Comparison of ENCODE assay signal across 18 mouse cellular contexts in the genomic region with DNA sequence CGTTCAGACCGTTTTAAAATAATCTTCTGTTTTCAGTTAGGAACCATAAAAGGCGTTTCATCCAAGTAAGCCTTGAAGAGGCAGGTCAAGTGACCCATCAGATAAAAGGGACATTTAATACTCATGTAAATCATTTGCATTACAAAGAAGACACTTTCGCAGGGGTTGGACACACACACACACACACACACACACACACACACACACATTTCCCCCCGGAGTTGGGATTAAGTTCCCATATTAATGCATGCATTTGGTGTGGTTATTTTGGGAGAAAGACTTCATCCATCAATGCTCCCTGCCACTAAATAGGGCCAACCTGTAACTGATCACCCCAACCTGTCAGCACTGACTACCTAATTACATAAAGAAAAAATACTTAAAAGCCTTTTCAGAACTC. TPM values are rescaled to one million over a fixed set of nuclear protein-coding genes. Genes with fewer than 3 reads are reported as not detected.
DNase-seq lines count a peak whose midpoint lies in the region; ATAC-seq and TF ChIP-seq lines count a peak whose summit lies in the region.
"Had no signal": no experiment of that assay in that cellular context is flagged by ENCODE, and none has a peak within 500 bp of the region (broad histone marks: within the 10 kb centered on the region; RNA-seq: fewer than 3 reads in every experiment).

No protein-coding gene starts in this region.

- no peaks in the 10 kb centered on the region; the same call in 1 of the 2 replicates for H3K4me1 ChIP-seq in embryonic facial prominence, embryonic 15.5 days
- H3K4me1 ChIP-seq in hindbrain, postnatal 0 days (ENCODE audit: insufficient read depth, low read length): no peaks in the 10 kb centered on the region
- 0 out of 2 replicates have a peak, but pooled peaks cover 4% of the 10 kb centered on the region for H3K4me1 ChIP-seq in kidney, embryonic 14.5 days (ENCODE audit: control insufficient read depth, insufficient read depth, low read length)
- H3K4me1 ChIP-seq: intestine, embryonic 15.5 days; liver, embryonic 13.5 days had no signal

- H3K79me2 ChIP-seq in myocyte (ENCODE audit: control insufficient read depth, insufficient read depth): no peaks in the 10 kb centered on the region

- no peaks in the 10 kb centered on the region for H3K9me3 ChIP-seq in embryonic facial prominence, embryonic 15.5 days (replicated peaks)
- H3K9me3 ChIP-seq in hindbrain, postnatal 0 days (ENCODE audit: low read length): no peaks in the 10 kb centered on the region
- no peaks in the 10 kb centered on the region for H3K9me3 ChIP-seq in kidney, embryonic 14.5 days (ENCODE audit: control insufficient read depth, low read length)
- H3K9me3 ChIP-seq: forebrain, embryonic 12.5 days; intestine, embryonic 15.5 days; liver, embryonic 13.5 days; neural tube, embryonic 12.5 days had no signal

- H3K4me2 ChIP-seq in embryonic facial prominence, embryonic 15.5 days (replicated peaks): no peak overlapping the region; the same call in 1 of the 2 replicates
- H3K4me2 ChIP-seq in hindbrain, postnatal 0 days (ENCODE audit: low read depth, low read length): peak overlapping the region; percentile 11; the same call in 1 of the 2 replicates
- peak overlapping the region; percentile 33 for H3K4me2 ChIP-seq in myocyte (ENCODE audit: low read depth)
- H3K4me2 ChIP-seq in kidney, embryonic 14.5 days (replicated peaks; ENCODE audit: low read depth, low read length): no peak overlapping the region
- H3K4me2 ChIP-seq: forebrain, embryonic 12.5 days; intestine, embryonic 15.5 days; liver, embryonic 13.5 days; neural tube, embryonic 12.5 days had no signal

- no peak for TF ChIP-seq CTCF in gastrocnemius, adult 2 months (IDR thresholded peaks at IDR 0.05)
- no peak for TF ChIP-seq CTCF in hindbrain, postnatal 0 days (IDR thresholded peaks at IDR 0.05; ENCODE audit: low read depth)

- H3ac ChIP-seq in myocyte (ENCODE audit: control insufficient read depth, insufficient read length): no peak overlapping the region

- no peak for TF ChIP-seq POLR2A in myocyte (IDR thresholded peaks at IDR 0.05; ENCODE audit: insufficient read length, low read depth)

- no peaks in the 10 kb centered on the region for H3K27me3 ChIP-seq in embryonic facial prominence, embryonic 15.5 days
- no peaks in the 10 kb centered on the region for H3K27me3 ChIP-seq in hindbrain, postnatal 0 days (ENCODE audit: insufficient read depth, low read length)
- no peaks in the 10 kb centered on the region for H3K27me3 ChIP-seq in myocyte (ENCODE audit: control insufficient read depth, insufficient read depth, insufficient read length)
- H3K27me3 ChIP-seq in kidney, embryonic 14.5 days (ENCODE audit: control insufficient read depth, insufficient read depth, low read length): no peaks in the 10 kb centered on the region
- H3K27me3 ChIP-seq: forebrain, embryonic 12.5 days; intestine, embryonic 15.5 days; liver, embryonic 13.5 days; neural tube, embryonic 12.5 days had no signal

- H3K36me3 ChIP-seq in embryonic facial prominence, embryonic 15.5 days: no peaks in the 10 kb centered on the region
- H3K36me3 ChIP-seq in hindbrain, postnatal 0 days (ENCODE audit: insufficient read depth, low read length): no peaks in the 10 kb centered on the region
- H3K36me3 ChIP-seq in myocyte (ENCODE audit: control insufficient read depth, insufficient read depth): no peaks in the 10 kb centered on the region
- no peaks in the 10 kb centered on the region for H3K36me3 ChIP-seq in kidney, embryonic 14.5 days (ENCODE audit: control insufficient read depth, insufficient read depth, low read length)
- H3K36me3 ChIP-seq: forebrain, embryonic 12.5 days; intestine, embryonic 15.5 days; liver, embryonic 13.5 days; neural tube, embryonic 12.5 days had no signal

- H3K9ac ChIP-seq in embryonic facial prominence, embryonic 15.5 days: no peak overlapping the region
- H3K9ac ChIP-seq in hindbrain, postnatal 0 days (replicated peaks; ENCODE audit: low read length): no peak overlapping the region
- H3K9ac ChIP-seq in kidney, embryonic 14.5 days (ENCODE audit: low read depth, low read length): no peak overlapping the region
- H3K9ac ChIP-seq: forebrain, embryonic 12.5 days; intestine, embryonic 15.5 days; liver, embryonic 13.5 days; neural tube, embryonic 12.5 days had no signal

- H3K4me3 ChIP-seq in gastrocnemius, adult 2 months: peak overlapping the region; percentile 59
- peak overlapping the region; percentile 2; the same call in 1 of the 2 replicates for H3K4me3 ChIP-seq in embryonic facial prominence, embryonic 15.5 days (replicated peaks)
- no peak overlapping the region for H3K4me3 ChIP-seq in hindbrain, postnatal 0 days (ENCODE audit: low read length)
- H3K4me3 ChIP-seq in myocyte: no peak overlapping the region
- H3K4me3 ChIP-seq in kidney, embryonic 14.5 days (ENCODE audit: low read length): no peak overlapping the region
- H3K4me3 ChIP-seq: forebrain, embryonic 12.5 days; heart, adult 2 months; intestine, embryonic 15.5 days; liver, embryonic 13.5 days; neural tube, embryonic 12.5 days had no signal

- intact Hi-C loops in gastrocnemius, adult 2 months (cut with DNase I): loop anchor here (1.0 kb wide), 1 partner anchor 12 kb away; no protein-coding TSS in a partner anchor

- no peak for DNase-seq in gastrocnemius, adult 2 months
- no peak for DNase-seq in gastrocnemius, postnatal 4 days (ENCODE audit: low spot score in 2 of 2)
- DNase-seq in hindbrain, postnatal 0 days (ENCODE audit: low spot score): peak; percentile 28
- DNase-seq in right cerebral cortex, postnatal 14 days: no peak
- no peak for DNase-seq in left cerebral cortex, adult 11 months (ENCODE audit: low spot score)
- DNase-seq: adrenal gland, postnatal 25 days; cerebellum, postnatal 14 days; heart, adult 2 months; heart, postnatal 14 days; kidney, postnatal 10 days; liver, embryonic 13.5 days had no signal

- H3K27ac ChIP-seq in gastrocnemius, adult 2 months: peak overlapping the region; percentile 85
- H3K27ac ChIP-seq in embryonic facial prominence, embryonic 15.5 days (replicated peaks): no peak overlapping the region
- H3K27ac ChIP-seq in hindbrain, postnatal 0 days: no peak overlapping the region
- no peak overlapping the region for H3K27ac ChIP-seq in kidney, embryonic 14.5 days (ENCODE audit: low read depth, low read length)
- H3K27ac ChIP-seq: forebrain, embryonic 12.5 days; heart, adult 2 months; intestine, embryonic 15.5 days; liver, embryonic 13.5 days; neural tube, embryonic 12.5 days had no signal

- no peak; the same call in 1 of the 2 replicates for ATAC-seq in embryonic facial prominence, embryonic 15.5 days (ENCODE audit: insufficient number of reproducible peaks, low FRiP score, low TSS enrichment, low read depth)
- ATAC-seq in hindbrain, postnatal 0 days: no peak
- ATAC-seq in kidney, embryonic 14.5 days (ENCODE audit: low FRiP score, low TSS enrichment): no peak
- ATAC-seq: intestine, embryonic 15.5 days had no signal

- WGBS in embryonic facial prominence, embryonic 15.5 days: 11% methylated on average over 5 of the region's 5 CpGs
- WGBS in hindbrain, postnatal 0 days: 16% methylated on average over 5 of the region's 5 CpGs
- WGBS in kidney, embryonic 14.5 days: 10% methylated on average over 5 of the region's 5 CpGs

TF ChIP-seq in myocyte, 11 proteins besides CTCF, POLR2A, EP300 and RAD21:
- no peak for TF ChIP-seq USF1 (IDR thresholded peaks at IDR 0.05; ENCODE audit: low read depth)
- no peak for TF ChIP-seq MAX (IDR thresholded peaks at IDR 0.05; ENCODE audit: low read depth)
- no peak for TF ChIP-seq E2F4 (IDR thresholded peaks at IDR 0.05; ENCODE audit: insufficient read depth)
- no peak for TF ChIP-seq POLR2AphosphoS2 (IDR thresholded peaks at IDR 0.05; ENCODE audit: insufficient read length, low read depth)
- no peak for TF ChIP-seq CEBPB (IDR thresholded peaks at IDR 0.05; ENCODE audit: insufficient read depth, poor library complexity, severe bottlenecking)
- TF ChIP-seq TCF12 (IDR thresholded peaks at IDR 0.05; ENCODE audit: insufficient read depth, poor library complexity, severe bottlenecking): no peak
- TF ChIP-seq SRF (IDR thresholded peaks at IDR 0.05; ENCODE audit: control insufficient read depth, insufficient read length, low read depth): no peak
- TF ChIP-seq REST (IDR thresholded peaks at IDR 0.05; ENCODE audit: insufficient read depth, insufficient read length): no peak
- TF ChIP-seq TCF3 (IDR thresholded peaks at IDR 0.05; ENCODE audit: insufficient read length, low read depth): no peak
- no peak for TF ChIP-seq MYOD1 (IDR thresholded peaks at IDR 0.05; ENCODE audit: control insufficient read depth in 1 of 3, insufficient read length in 2 of 3, low read depth in 2 of 3)
- TF ChIP-seq MYOG (IDR thresholded peaks at IDR 0.05; ENCODE audit: control insufficient read depth in 1 of 3, insufficient read depth in 1 of 3, insufficient read length in 2 of 3, low read depth in 2 of 3): no peak
TF ChIP-seq in myocyte: peak in this region for 0.

RNA-seq across cellular contexts. Expression of gene Mybpc1, which starts 1.7 kb away (rescaled TPM):
- 1,000 to 10,000 TPM in 1 of 2 experiments, 100 to 1,000 TPM in 1; 749 to 2,272 TPM for total RNA-seq in gastrocnemius, adult 2 months (2021)
- total RNA-seq in gastrocnemius, postnatal 4 days (2021): 1,000 to 10,000 TPM; 2,325 to 2,389 TPM
- 46.6 and 56.5 TPM in 2 replicates for polyA plus RNA-seq in embryonic facial prominence, embryonic 15.5 days (2015; fragmentation: Nextera tagmentation; extraction: Ambion mirVana)
- 5.5 and 6.2 TPM in 2 replicates for total RNA-seq in hindbrain, postnatal 0 days (2014; rRNA removed)
- 3.7 and 4.2 TPM in 2 replicates for polyA plus RNA-seq in hindbrain, postnatal 0 days (2015; fragmentation: Nextera tagmentation; extraction: Ambion mirVana)
- 21.9 TPM for polyA plus RNA-seq in myocyte (2012; fragmentation: generic; extraction: Trizol)
- polyA plus RNA-seq in kidney, embryonic 14.5 days (2014; fragmentation: Nextera tagmentation; extraction: Ambion mirVana): 1.5 and 1.9 TPM in 2 replicates
- total RNA-seq: megakaryocyte, adult 5-6 weeks had no signal

Comparison
In these comparisons a context has a peak if more than half of its experiments do, and no peak if none do; other contexts are left out.
1. H3K4me3 ChIP-seq: peak in gastrocnemius, adult 2 months (single experiment) and embryonic facial prominence, embryonic 15.5 days (single experiment); none in hindbrain, postnatal 0 days (single experiment), myocyte (single experiment) and kidney, embryonic 14.5 days (single experiment).
2. H3K4me2 ChIP-seq: peak in hindbrain, postnatal 0 days (single experiment) and myocyte (single experiment); none in embryonic facial prominence, embryonic 15.5 days (single experiment) and kidney, embryonic 14.5 days (single experiment).